Mouse (Mus musculus): ENCODE measurements around the gene Nlrc5.

GRCm38 (mm10) chr8:94521481-94521880, 87.3 kb downstream of the Nlrc5 start:
- TF ChIP-seq CTCF (IDR thresholded peaks at IDR 0.05; ENCODE audit: control insufficient read depth, insufficient read depth, insufficient read length) (no peak), MYOD1 (IDR thresholded peaks at IDR 0.05; ENCODE audit: control insufficient read depth, insufficient read length, low read depth) (no peak), MYOG (IDR thresholded peaks at IDR 0.05; ENCODE audit: control insufficient read depth, extremely low read depth, insufficient read length) (no peak)
